Mouse (Mus musculus) gastrocnemius, postnatal 10 days (tissue): ENCODE measurements around the gene BC017158. TPM values are rescaled to one million over a fixed set of nuclear protein-coding genes. Genes with fewer than 3 reads are reported as not detected.

Source experiments
- DNase-seq: peaks from one replicate; pipeline ENCODE4 v3.0.0; 2021; ENCODE audit warnings: mixed read lengths
- microRNA-seq, 2 experiments: library from miRNA; unstranded; fragments of <30 nt; microRNA quantifications; one replicate each; pipeline ENCODE4 v1.2.0; 2021
- total RNA-seq, 2 experiments: library from RNA; stranded (reverse); gene quantifications; 2 replicates each; pipeline ENCODE4 v1.2.3; 2021

BC017158 gene
- total RNA-seq, 2 experiments from 2014 or later, result 7.0 to 11.9 TPM

- DNase-seq, result no peak
Measured at GRCm38 (mm10) chr7:128236426-128236825, 61.5 kb downstream of the BC017158 start.

- DNase-seq, result no peak
Measured at GRCm38 (mm10) chr7:128235481-128235880, 62.5 kb downstream of the BC017158 start.

DNA sequence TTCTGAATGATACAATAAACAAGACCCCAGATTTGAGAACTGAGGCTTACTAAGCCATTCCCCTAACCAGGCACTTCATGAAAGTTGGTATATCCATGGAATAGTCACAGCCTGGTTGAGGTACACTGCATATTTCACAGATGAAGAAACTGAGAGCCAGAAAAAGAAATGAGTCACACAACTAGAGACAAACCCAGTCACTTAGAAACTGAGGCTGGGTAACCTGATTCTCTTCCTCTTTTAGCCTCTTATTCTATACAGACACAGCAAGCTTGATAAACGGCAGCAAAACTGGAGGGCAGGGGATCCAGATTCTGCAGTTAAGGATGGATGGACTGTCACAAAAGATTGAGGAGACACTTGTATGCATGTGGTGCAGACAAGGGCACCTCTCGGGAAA is 63.2 kb downstream of the BC017158 start:
- no peak for DNase-seq

DNA sequence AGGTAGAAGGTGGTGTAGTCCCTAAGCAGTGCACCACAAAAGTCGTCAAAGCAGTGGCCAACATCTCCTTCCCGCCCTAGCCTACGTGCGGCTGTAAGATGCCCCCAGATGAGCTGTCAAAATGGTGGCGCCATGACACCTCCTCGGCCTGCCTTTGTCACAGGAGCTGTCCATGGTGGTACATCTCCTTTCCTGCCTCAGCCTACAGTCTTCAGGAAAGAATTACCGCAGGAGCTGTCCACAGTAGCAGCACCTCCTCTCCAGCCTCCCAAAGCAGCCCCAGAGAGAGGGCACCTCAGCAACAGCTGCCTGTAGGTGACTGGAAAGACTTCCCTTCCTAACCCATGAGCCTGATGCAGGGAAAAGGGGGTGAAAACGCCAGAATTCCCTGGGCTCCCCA is 66.2 kb downstream of the BC017158 start:
- no peak for DNase-seq

Small RNAs within 50 kb of the gene (microRNA-seq; reads per million reads assigned to microRNA genes)
- 0 to 1.6 reads per million in 2 experiments for gene Mir3103

Other genes with a start within 250 kb of the BC017158 start
- 1 to 10 TPM; 1.5 to 3.4 TPM for gene Itgam, start 235.5 kb downstream of the BC017158 start, total RNA-seq
- not detected for gene Gm49368, start 235.5 kb downstream of the BC017158 start, total RNA-seq
- under 1 TPM; 0.09 to 0.18 TPM for gene Itgax, start 168.6 kb downstream of the BC017158 start, total RNA-seq
- gene Itgad, start 143.8 kb downstream of the BC017158 start, total RNA-seq, result under 1 TPM in 1 of 2 experiments, not detected in 1; 0.09 TPM
- gene Cox6a2, start 91.8 kb downstream of the BC017158 start, total RNA-seq, result 100 to 1,000 TPM; 833 to 932 TPM
- gene Armc5, start 60.8 kb downstream of the BC017158 start, total RNA-seq, result 10 to 100 TPM; 10.7 to 14.7 TPM
- gene 9130023H24Rik, start 60.1 kb downstream of the BC017158 start, total RNA-seq, result 1 to 10 TPM; 3.5 to 4.6 TPM
- gene Tgfb1i1, start 51.4 kb downstream of the BC017158 start, total RNA-seq, result 10 to 100 TPM; 23.1 to 30.3 TPM
- gene Slc5a2, start 32.5 kb downstream of the BC017158 start, total RNA-seq, result not detected
- 10 to 100 TPM in 1 of 2 experiments, 1 to 10 TPM in 1; 9.8 to 10.3 TPM for gene Rgs10, start 120.6 kb upstream of the BC017158 start, total RNA-seq
- gene Tial1, start 163.5 kb upstream of the BC017158 start, total RNA-seq, result 10 to 100 TPM; 49.4 to 65.1 TPM
- 10 to 100 TPM; 85.7 to 94.3 TPM for gene Bag3, start 225.4 kb upstream of the BC017158 start, total RNA-seq